Mouse (Mus musculus) MEL (cell line): ENCODE data around the gene Maml1. TPM values are rescaled to one million over a fixed set of nuclear protein-coding genes. Genes with fewer than 3 reads are reported as not detected.

ENCODE experiments used
- DNase-seq: peaks from one replicate; pipeline ENCODE4 v3.0.0; 2011; ENCODE audit warnings: low read depth, low spot score
- H3K27ac ChIP-seq: 2 replicates; pipeline ENCODE4 v1.5.1; 2012; ENCODE audit warnings: low read depth, mild to moderate bottlenecking, control low read depth, low read length, moderate library complexity; ENCODE audit not compliant: control insufficient read depth
- H3K27me3 ChIP-seq, 2 experiments: fragments of 150-350 bp in 1 of 2; sonication (generic) in 1 of 2; 2 replicates each; pipeline ENCODE4 v1.6.1; 2012; ENCODE audit warnings: low read length in 2 of 2, mild to moderate bottlenecking in 2 of 2, improper control_type of control experiment in 1 of 2, moderate library complexity in 1 of 2; ENCODE audit not compliant: insufficient read depth in 2 of 2, control insufficient read depth in 1 of 2
- H3K36me3 ChIP-seq, 2 experiments: 2 replicates each; pipeline ENCODE4 v1.6.1; 2012 to 2014; ENCODE audit warnings: low read length in 2 of 2, improper control_type of control experiment in 1 of 2, inconsistent platforms in 1 of 2, mild to moderate bottlenecking in 1 of 2; ENCODE audit not compliant: insufficient read depth in 2 of 2, control insufficient read depth in 1 of 2
- H3K4me1 ChIP-seq, 2 experiments: fragments of 150-350 bp in 1 of 2; sonication (generic) in 1 of 2; 2 replicates each; pipeline ENCODE4 v1.6.1; 2012; ENCODE audit warnings: low read length in 2 of 2, improper control_type of control experiment in 1 of 2, mild to moderate bottlenecking in 1 of 2; ENCODE audit not compliant: insufficient read depth in 2 of 2, control insufficient read depth in 1 of 2
- H3K4me3 ChIP-seq, 2 experiments: fragments of 150-350 bp in 1 of 2; sonication (generic) in 1 of 2; 2 replicates each; pipeline ENCODE4 v1.5.1; 2012; ENCODE audit warnings: low read depth in 2 of 2, low read length in 2 of 2, mild to moderate bottlenecking in 2 of 2, moderate library complexity in 2 of 2, control low read depth in 1 of 2, improper control_type of control experiment in 1 of 2; ENCODE audit not compliant: control insufficient read depth in 1 of 2, insufficient read depth in 1 of 2
- H3K79me2 ChIP-seq: 2 replicates; pipeline ENCODE4 v1.6.1; 2012; ENCODE audit warnings: mild to moderate bottlenecking, low read length, moderate library complexity; ENCODE audit not compliant: control insufficient read depth, poor library complexity, insufficient read depth
- H3K9ac ChIP-seq: 2 replicates; pipeline ENCODE4 v1.6.1; 2012; ENCODE audit warnings: low read depth, mild to moderate bottlenecking, control low read depth, low read length, moderate library complexity; ENCODE audit not compliant: control insufficient read depth, poor library complexity, severe bottlenecking
- H3K9me3 ChIP-seq: fragments of 150-350 bp; sonication (generic); replicated peaks from 2 replicates; pipeline ENCODE4 v1.6.1; 2012; ENCODE audit warnings: mild to moderate bottlenecking, low read length, improper control_type of control experiment, moderate library complexity; ENCODE audit not compliant: insufficient read depth
- CHD2 ChIP-seq: IDR thresholded peaks from 2 replicates; pipeline ENCODE4 v1.6.1; 2011; ENCODE audit warnings: low read length, improper control_type of control experiment
- E2F4 ChIP-seq: IDR thresholded peaks from 2 replicates; pipeline ENCODE4 v1.6.1; 2011; ENCODE audit warnings: low read depth, low read length, improper control_type of control experiment, borderline replicate concordance
- ELF1 ChIP-seq: IDR thresholded peaks from 2 replicates; pipeline ENCODE4 v1.6.1; 2014; ENCODE audit warnings: low read depth, mild to moderate bottlenecking, inconsistent platforms, low read length, improper control_type of control experiment, moderate library complexity
- EP300 ChIP-seq, 2 experiments: IDR thresholded peaks; 2 replicates each; pipeline ENCODE4 v1.6.1; 2011; ENCODE audit warnings: improper control_type of control experiment in 2 of 2, low read length in 2 of 2, low read depth in 1 of 2, mild to moderate bottlenecking in 1 of 2
- GATA1 ChIP-seq: IDR thresholded peaks from 2 replicates; pipeline ENCODE4 v1.6.1; 2011; ENCODE audit warnings: low read depth, low read length, improper control_type of control experiment
- HCFC1 ChIP-seq: IDR thresholded peaks from 2 replicates; pipeline ENCODE4 v1.6.1; 2012; ENCODE audit warnings: low read depth, mild to moderate bottlenecking, inconsistent platforms, low read length, improper control_type of control experiment, moderate library complexity
- MAZ ChIP-seq: IDR thresholded peaks from 2 replicates; pipeline ENCODE4 v1.6.1; 2012; ENCODE audit warnings: low read depth, mild to moderate bottlenecking, inconsistent platforms, low read length, improper control_type of control experiment
- MEF2A ChIP-seq: IDR thresholded peaks from 2 replicates; pipeline ENCODE4 v1.6.1; 2014; ENCODE audit warnings: low read depth, mild to moderate bottlenecking, inconsistent platforms, low read length, improper control_type of control experiment; ENCODE audit not compliant: poor library complexity, insufficient replicate concordance, severe bottlenecking; ENCODE audit errors: extremely low read depth
- MXI1 ChIP-seq: IDR thresholded peaks from 2 replicates; pipeline ENCODE4 v1.6.1; 2011; ENCODE audit warnings: mild to moderate bottlenecking, low read depth, low read length, improper control_type of control experiment
- MYC ChIP-seq: IDR thresholded peaks from 2 replicates; pipeline ENCODE4 v1.6.1; 2011; ENCODE audit warnings: low read depth, mild to moderate bottlenecking, low read length, improper control_type of control experiment, moderate library complexity
- NELFE ChIP-seq: IDR thresholded peaks from 2 replicates; pipeline ENCODE4 v1.6.1; 2011; ENCODE audit warnings: low read depth, low read length, improper control_type of control experiment
- NRF1 ChIP-seq: IDR thresholded peaks from 2 replicates; pipeline ENCODE4 v1.6.1; 2014; ENCODE audit warnings: low read depth, mild to moderate bottlenecking, inconsistent platforms, low read length, improper control_type of control experiment, moderate library complexity; ENCODE audit not compliant: poor library complexity, insufficient read depth, severe bottlenecking
- POLR2A ChIP-seq, 2 experiments: IDR thresholded peaks; 2 replicates each; pipeline ENCODE4 v1.6.1; 2011 to 2012; ENCODE audit warnings: low read length in 2 of 2, mild to moderate bottlenecking in 2 of 2, control low read depth in 1 of 2, improper control_type of control experiment in 1 of 2, low read depth in 1 of 2, moderate library complexity in 1 of 2; ENCODE audit not compliant: control insufficient read depth in 1 of 2, insufficient read depth in 1 of 2, poor library complexity in 1 of 2
- POLR2AphosphoS2 ChIP-seq: IDR thresholded peaks from 2 replicates; pipeline ENCODE4 v1.6.1; 2011; ENCODE audit warnings: low read length, improper control_type of control experiment
- POLR2AphosphoS5 ChIP-seq: IDR thresholded peaks from 2 replicates; pipeline ENCODE4 v1.6.1; 2012; ENCODE audit warnings: low read depth, borderline replicate concordance, mild to moderate bottlenecking, inconsistent platforms, low read length, moderate library complexity, mixed read lengths
- SMC3 ChIP-seq: IDR thresholded peaks from 2 replicates; pipeline ENCODE4 v1.6.1; 2011; ENCODE audit warnings: low read depth, low read length, improper control_type of control experiment
- TBP ChIP-seq: IDR thresholded peaks from 2 replicates; pipeline ENCODE4 v1.8.0; 2011; ENCODE audit warnings: low read depth, low read length, improper control_type of control experiment
- TCF12 ChIP-seq: IDR thresholded peaks from 2 replicates; pipeline ENCODE4 v1.6.1; 2014; ENCODE audit warnings: low read depth, mild to moderate bottlenecking, inconsistent platforms, low read length, improper control_type of control experiment, moderate library complexity
- UBTF ChIP-seq: IDR thresholded peaks from 2 replicates; pipeline ENCODE4 v1.6.1; 2012; ENCODE audit warnings: low read depth, mild to moderate bottlenecking, inconsistent platforms, low read length, improper control_type of control experiment, moderate library complexity, borderline replicate concordance; ENCODE audit not compliant: insufficient read depth
- USF1 ChIP-seq: IDR thresholded peaks from 2 replicates; pipeline ENCODE4 v1.6.1; 2014; ENCODE audit warnings: low read depth, mild to moderate bottlenecking, inconsistent platforms, low read length, improper control_type of control experiment, moderate library complexity
- ZC3H11A ChIP-seq: IDR thresholded peaks from 2 replicates; pipeline ENCODE4 v1.6.1; 2012; ENCODE audit warnings: low read depth, mild to moderate bottlenecking, inconsistent platforms, low read length, improper control_type of control experiment
- ZKSCAN1 ChIP-seq: IDR thresholded peaks from 2 replicates; pipeline ENCODE4 v1.6.1; 2012; ENCODE audit warnings: low read depth, mild to moderate bottlenecking, inconsistent platforms, low read length, improper control_type of control experiment, moderate library complexity
- ZNF384 ChIP-seq: IDR thresholded peaks from 2 replicates; pipeline ENCODE4 v1.6.1; 2012; ENCODE audit warnings: low read depth, mild to moderate bottlenecking, inconsistent platforms, low read length, improper control_type of control experiment
- polyA plus RNA-seq, 2 experiments: library from polyadenylated mRNA; stranded (reverse) in 1 of 2; unstranded in 1 of 2; fragments of >175 nt in 1 of 2; fragments of >200 nt in 1 of 2; gene quantifications; 2 replicates each; pipeline versions ENCODE4 v1.2.1 to v1.2.4; 2012; ENCODE audit warnings: low replicate concordance in 2 of 2, low read depth in 1 of 2; ENCODE audit not compliant: insufficient read length in 2 of 2, insufficient read depth in 1 of 2, missing spikeins in 1 of 2
- total RNA-seq: library from RNA; depleted of rRNA; stranded (reverse); fragments of 300-350 nt; gene quantifications from 2 replicates; pipeline ENCODE4 v1.2.3, GENCODE M21; 2012

Gene Maml1
- total and polyA plus RNA-seq, 3 experiments = 3.8 to 12.6 TPM; not detected in 1

GRCm38 (mm10) chr11:50272819-50273218 is 19.3 kb downstream of the Maml1 start:
- no peak for DNase-seq
- TF ChIP-seq NELFE (no peak), NRF1 (no peak), HCFC1 (no peak), POLR2AphosphoS2 (no peak), CHD2 (no peak), USF1 (no peak), MXI1 (no peak), ELF1 (no peak), POLR2AphosphoS5 (no peak)
- H3K9me3 ChIP-seq = no peaks in the 10 kb centered on the region
- H3K36me3 ChIP-seq = peaks cover 1 to 23% of the 10 kb centered on the region in 2 experiments; a peak in 3 of 4 replicates
- H3K27me3 ChIP-seq = no peaks in the 10 kb centered on the region
- H3K9ac ChIP-seq = no peak overlapping the region
- H3K4me3 ChIP-seq = no peak overlapping the region
- no peak overlapping the region for H3K27ac ChIP-seq
- H3K79me2 ChIP-seq = peaks cover 3% of the 10 kb centered on the region; the same call in 1 of the 2 replicates
- H3K4me1 ChIP-seq = peaks cover 15 to 17% of the 10 kb centered on the region in 2 experiments

DNA sequence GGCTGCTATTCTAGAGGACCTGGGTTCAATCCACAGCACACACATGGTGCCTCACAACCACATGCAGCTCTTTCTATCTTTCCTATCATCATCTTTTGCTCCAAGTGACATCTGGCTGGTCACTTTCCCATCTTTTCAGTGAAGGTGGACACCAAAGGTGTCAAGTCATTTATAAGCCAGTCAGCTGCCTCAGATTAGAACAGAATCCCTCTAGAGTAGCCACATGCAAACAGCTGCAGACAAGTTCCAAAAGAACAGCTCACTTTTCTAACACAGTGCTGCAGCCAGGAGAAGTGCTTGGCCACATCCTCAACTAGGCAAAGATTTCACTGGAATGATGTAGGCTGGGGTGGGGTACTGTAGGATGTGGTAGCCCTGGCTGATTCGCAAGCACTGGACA is 22.2 kb downstream of the Maml1 start:
- H3K36me3 ChIP-seq = peaks cover under 1 to 6% of the 10 kb centered on the region in 2 experiments
- peaks cover under 1 to 3% of the 10 kb centered on the region in 2 experiments; a peak in 3 of 4 replicates for H3K4me1 ChIP-seq
- no peak for TF ChIP-seq USF1
- TF ChIP-seq HCFC1 = no peak
- no peak for TF ChIP-seq E2F4
- no peak for TF ChIP-seq ZKSCAN1
- no peak for TF ChIP-seq EP300 (IDR thresholded peaks at IDR 0.05; ENCODE audit: low read depth in 1 of 2, low read length in 2 of 2)
- TF ChIP-seq TBP = no peak
- TF ChIP-seq POLR2A (IDR thresholded peaks at IDR 0.05; ENCODE audit: control insufficient read depth in 1 of 2, insufficient read depth in 1 of 2, low read depth in 1 of 2, low read length in 2 of 2, poor library complexity in 1 of 2) = no peak
- TF ChIP-seq ELF1 = no peak
- TF ChIP-seq ZNF384 = no peak
- TF ChIP-seq MAZ = no peak
- TF ChIP-seq MEF2A = no peak
- TF ChIP-seq GATA1 = no peak
- TF ChIP-seq MYC = no peak
- no peak for TF ChIP-seq TCF12
- TF ChIP-seq ZC3H11A = no peak
- no peak for TF ChIP-seq SMC3
- TF ChIP-seq UBTF = no peak
- no peaks in the 10 kb centered on the region for H3K9me3 ChIP-seq
- no peaks in the 10 kb centered on the region for H3K27me3 ChIP-seq
- H3K27ac ChIP-seq = no peak overlapping the region
- no peak for DNase-seq
- H3K79me2 ChIP-seq = peaks cover 2% of the 10 kb centered on the region; the same call in 1 of the 2 replicates
- no peak overlapping the region for H3K4me3 ChIP-seq
- no peak overlapping the region for H3K9ac ChIP-seq
